Mouse (Mus musculus) G1E-ER4 (cell line): ENCODE data around the gene Olfr1037. TPM values are rescaled to one million over a fixed set of nuclear protein-coding genes. Genes with fewer than 3 reads are reported as not detected.
"Not testable (repeated sequence)": the region's sequence is repeated elsewhere in the genome, so short reads cannot be mapped to it uniquely, and the experiment has no call there.

Source experiments
- GATA1 ChIP-seq: IDR thresholded peaks from one replicate; pipeline ENCODE4 v1.8.0; 2012; ENCODE audit warnings: low read length, inconsistent platforms
- polyA plus RNA-seq: library from polyadenylated mRNA; stranded (reverse); fragments of >175 nt; gene quantifications from 2 replicates; pipeline ENCODE4 v1.2.3, GENCODE M21; 2012

Gene Olfr1037
- polyA plus RNA-seq = not detected in 2 replicates

DNA sequence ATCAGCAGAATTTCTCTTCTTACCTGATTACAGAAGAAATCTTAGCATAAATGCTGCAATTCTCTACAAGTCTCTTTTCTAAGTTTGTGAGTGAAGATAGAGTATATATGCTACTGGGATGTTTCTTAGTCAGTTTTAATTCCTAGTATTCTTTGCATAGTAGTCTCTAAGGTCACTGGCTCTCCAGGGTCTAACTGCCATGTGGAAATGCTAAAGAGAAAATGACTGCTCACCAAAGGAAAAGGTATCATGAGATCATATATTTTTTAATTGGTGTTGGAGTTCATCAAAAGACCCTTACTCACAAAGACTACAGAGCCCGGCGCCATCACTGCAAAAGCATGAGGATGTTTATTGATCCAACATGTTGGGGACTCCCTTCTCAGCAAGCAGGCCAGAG is at the start of gene Olfr1037:
TSS of gene Olfr1037 (minus strand) at position 101 of the 400 bp plus-strand sequence.
- TF ChIP-seq GATA1 = no peak

DNA sequence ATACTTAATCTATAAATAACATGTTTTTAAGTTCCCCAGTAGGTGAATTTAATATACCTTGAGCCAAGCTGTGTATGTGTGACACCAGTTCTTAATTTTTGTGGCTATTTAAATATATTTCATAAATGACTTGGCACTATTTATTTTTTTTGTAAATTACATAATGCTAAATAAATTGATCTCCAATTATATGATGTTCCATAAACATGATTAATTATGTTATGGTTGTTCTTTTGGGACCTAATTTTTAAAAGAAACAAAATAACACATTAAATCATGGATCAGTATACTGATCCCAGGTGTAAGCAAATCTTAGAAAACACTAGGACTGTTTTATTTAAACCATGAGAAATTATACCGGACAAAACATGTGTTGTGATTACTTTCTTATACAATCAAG is 48.6 kb upstream of the Olfr1037 start, which contains the start of gene Olfr1039:
TSS of gene Olfr1039 (minus strand) at position 101 of the 400 bp plus-strand sequence.
- no peak for TF ChIP-seq GATA1

GRCm38 (mm10) chr2:86073692-86074091 is 13.5 kb downstream of the Olfr1037 start, which contains the start of gene Olfr1036:
TSS of gene Olfr1036 (plus strand) at chr2:86073992.
- not testable (repeated sequence) for TF ChIP-seq GATA1

DNA sequence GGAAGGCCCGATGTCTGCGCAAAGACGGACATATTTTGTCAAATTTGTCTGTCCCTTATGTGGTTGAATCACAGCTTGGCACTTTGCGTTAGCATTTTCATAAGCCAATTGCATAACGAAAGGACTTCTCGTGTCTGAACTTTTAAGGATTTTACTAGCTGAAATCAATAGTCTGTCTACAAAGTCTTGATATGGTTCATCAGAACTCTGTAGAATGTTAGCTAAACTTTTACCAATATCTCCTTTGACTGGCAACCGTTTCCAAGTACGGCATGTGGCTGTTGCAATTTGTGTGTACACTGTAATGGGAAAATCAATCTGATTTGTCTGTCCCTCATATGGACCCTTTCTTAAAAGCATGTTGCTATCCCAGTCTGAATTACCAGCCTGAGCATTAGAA is 17.0 kb downstream of the Olfr1037 start:
- TF ChIP-seq GATA1 = no peak

- TF ChIP-seq GATA1 = no peak
These were observed 41.6 kb downstream of the Olfr1037 start, which contains the start of gene Olfr1034 for GRCm38 (mm10) chr2:86045561-86045960. TSS of gene Olfr1034 (plus strand) at chr2:86045861.

Other genes starting within 250 kb of the Olfr1037 start
- gene Olfr1019, start 241.9 kb downstream of the Olfr1037 start, polyA plus RNA-seq = not detected in 2 replicates
- gene Olfr1020, start 240.4 kb downstream of the Olfr1037 start, polyA plus RNA-seq = not detected in 2 replicates
- gene Olfr1022, start 218.8 kb downstream of the Olfr1037 start, polyA plus RNA-seq = not detected in 2 replicates
- not detected in 2 replicates for gene Olfr1023, start 201.7 kb downstream of the Olfr1037 start, polyA plus RNA-seq
- not detected in 2 replicates for gene Olfr1024, start 182.3 kb downstream of the Olfr1037 start, polyA plus RNA-seq
- not detected in 2 replicates for gene Olfr1025-ps1, start 172.2 kb downstream of the Olfr1037 start, polyA plus RNA-seq
- not detected in 2 replicates for gene Olfr1026, start 165.8 kb downstream of the Olfr1037 start, polyA plus RNA-seq
- not detected in 2 replicates for gene Olfr1028, start 136.9 kb downstream of the Olfr1037 start, polyA plus RNA-seq
- gene Olfr1029, start 113.5 kb downstream of the Olfr1037 start, polyA plus RNA-seq = not detected in 2 replicates
- gene Olfr1030, start 108.1 kb downstream of the Olfr1037 start, polyA plus RNA-seq = not detected in 2 replicates
- not detected in 2 replicates for gene Olfr1031, start 97.1 kb downstream of the Olfr1037 start, polyA plus RNA-seq
- not detected in 2 replicates for gene Olfr1032, start 81.8 kb downstream of the Olfr1037 start, polyA plus RNA-seq
- gene Olfr1033, start 66.8 kb downstream of the Olfr1037 start, polyA plus RNA-seq = not detected in 2 replicates
- gene Olfr1034, start 41.5 kb downstream of the Olfr1037 start, polyA plus RNA-seq = not detected in 2 replicates
- not detected in 2 replicates for gene Olfr1036, start 13.4 kb downstream of the Olfr1037 start, polyA plus RNA-seq
- gene Olfr1039, start 48.5 kb upstream of the Olfr1037 start, polyA plus RNA-seq = not detected in 2 replicates
- gene Olfr1040, start 59.3 kb upstream of the Olfr1037 start, polyA plus RNA-seq = not detected in 2 replicates
- gene Olfr1042, start 74.5 kb upstream of the Olfr1037 start, polyA plus RNA-seq = not detected in 2 replicates
- gene Olfr1043, start 80.1 kb upstream of the Olfr1037 start, polyA plus RNA-seq = not detected in 2 replicates
- gene Olfr1044, start 90.4 kb upstream of the Olfr1037 start, polyA plus RNA-seq = not detected in 2 replicates
- gene Olfr52, start 98.3 kb upstream of the Olfr1037 start, polyA plus RNA-seq = not detected in 2 replicates
- not detected in 2 replicates for gene Olfr1045, start 115.6 kb upstream of the Olfr1037 start, polyA plus RNA-seq
- gene Olfr1046, start 131.9 kb upstream of the Olfr1037 start, polyA plus RNA-seq = not detected in 2 replicates
- gene Olfr1047, start 144.0 kb upstream of the Olfr1037 start, polyA plus RNA-seq = not detected in 2 replicates
- not detected in 2 replicates for gene Olfr1048, start 152.9 kb upstream of the Olfr1037 start, polyA plus RNA-seq
- not detected in 2 replicates for gene Olfr1049, start 170.9 kb upstream of the Olfr1037 start, polyA plus RNA-seq
- not detected in 2 replicates for gene Olfr1051, start 191.7 kb upstream of the Olfr1037 start, polyA plus RNA-seq
- gene Olfr1052, start 205.1 kb upstream of the Olfr1037 start, polyA plus RNA-seq = not detected in 2 replicates
- gene Olfr1053, start 227.9 kb upstream of the Olfr1037 start, polyA plus RNA-seq = not detected in 2 replicates
- not detected in 2 replicates for gene Olfr1054, start 248.0 kb upstream of the Olfr1037 start, polyA plus RNA-seq